Mouse (Mus musculus) B cell, adult 62 days (primary cell): ENCODE data around the gene Mfsd6l. TPM values are rescaled to one million over a fixed set of nuclear protein-coding genes. Genes with fewer than 3 reads are reported as not detected.

Experiments used
- total RNA-seq: library from RNA; stranded (reverse); gene quantifications from 4 replicates; pipeline ENCODE4 v1.2.4, GENCODE M21; 2023

Mfsd6l gene
- not detected in 4 replicates for total RNA-seq

DNA sequence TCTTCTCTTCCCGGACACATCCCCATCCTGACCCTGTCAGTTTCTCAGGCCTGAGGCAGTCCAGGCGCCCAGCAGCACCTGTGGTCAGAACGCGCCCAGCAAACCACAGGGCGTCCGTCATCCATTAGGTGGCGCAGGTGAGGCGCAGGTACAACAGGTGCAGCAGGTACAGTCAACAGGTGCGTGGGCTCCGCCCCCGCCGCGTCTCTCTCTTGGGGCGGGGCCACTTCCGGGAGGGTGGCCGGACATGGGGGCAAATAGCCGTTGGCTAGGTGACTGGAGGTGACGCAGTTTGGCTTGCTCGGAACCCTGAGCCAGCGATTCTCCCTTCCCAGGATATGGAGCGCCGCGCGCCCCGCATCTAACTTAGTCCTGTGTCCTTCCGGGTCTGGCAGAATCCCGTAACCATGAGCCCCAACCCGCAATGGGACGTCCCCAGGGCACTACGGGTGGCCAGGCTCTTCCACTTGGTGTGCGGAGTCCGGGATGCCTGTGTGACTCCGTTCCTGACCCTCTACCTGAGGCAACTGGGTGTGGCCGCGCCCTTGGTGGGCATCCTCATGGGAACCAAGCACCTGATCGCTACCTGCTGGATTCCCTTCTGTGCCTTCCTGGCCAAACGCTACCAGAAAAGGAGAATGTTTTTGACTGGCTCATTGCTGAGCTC lies at the start of gene Mfsd6l:
Gene Mfsd6l (plus strand): TSS at position 269 of the 667 bp plus-strand sequence.

DNA sequence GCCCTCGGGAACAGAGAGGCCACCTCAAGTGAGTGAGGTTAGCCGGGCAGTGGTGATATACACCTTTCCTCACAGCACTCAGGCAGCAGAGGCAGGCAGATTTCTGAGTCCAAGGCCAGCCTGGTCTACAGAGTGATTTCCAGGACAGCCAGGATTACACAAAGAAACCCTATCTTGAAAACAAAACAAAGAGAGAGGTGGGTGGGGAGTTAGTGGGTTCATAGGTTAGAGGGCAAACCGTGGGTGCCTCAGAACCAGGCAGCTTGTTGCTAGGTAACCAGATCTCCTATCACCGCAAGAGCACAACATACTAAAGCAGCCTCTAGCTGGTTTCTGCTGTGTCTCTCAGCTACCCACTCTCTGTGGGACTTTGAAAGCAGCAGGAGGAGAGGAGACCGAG lies 30.7 kb downstream of the Mfsd6l start, which contains the start of gene Ccdc42:
Gene Ccdc42 (plus strand): TSS at position 301 of the 400 bp plus-strand sequence.

Other genes starting within 250 kb of the Mfsd6l start
- not detected in 4 replicates for gene Ntn1, start 155.4 kb upstream of the Mfsd6l start, total RNA-seq
- gene Pik3r5, start 124.1 kb upstream of the Mfsd6l start, total RNA-seq = 33.9 to 37.8 TPM (median 34.5 TPM) in 4 replicates
- gene Pik3r6, start 53.2 kb upstream of the Mfsd6l start, total RNA-seq = 0.17 to 0.86 TPM (median 0.38 TPM) in 3 of 4 replicates, not detected in the other
- not detected in 4 replicates for gene Ccdc42, start 30.8 kb downstream of the Mfsd6l start, total RNA-seq
- 0.28 to 0.88 TPM (median 0.51 TPM) in 4 replicates for gene Myh10, start 135.4 kb downstream of the Mfsd6l start, total RNA-seq